Comparison of ENCODE assay signal across 9 mouse cellular contexts in genomic region chr4:131860492-131861340, GRCm38 (mm10). TPM values are rescaled to one million over a fixed set of nuclear protein-coding genes. Genes with fewer than 3 reads are reported as not detected.
DNase-seq lines count a peak whose midpoint lies in the region; ATAC-seq and TF ChIP-seq lines count a peak whose summit lies in the region.
"Had no signal": no experiment of that assay in that cellular context is flagged by ENCODE, and none has a peak within 500 bp of the region (broad histone marks: within the 10 kb centered on the region; RNA-seq: fewer than 3 reads in every experiment).

No protein-coding gene starts in this region.

- no peak overlapping the region for H3K9ac ChIP-seq in ES-E14 (ENCODE audit: insufficient read depth, low read depth, low read length, poor library complexity, severe bottlenecking)
- no peak overlapping the region for H3K9ac ChIP-seq in liver, postnatal 0 days (replicated peaks)
- H3K9ac ChIP-seq: midbrain, embryonic 12.5 days had no signal

- DNase-seq in ES-E14 (ENCODE audit: low read depth, low spot score), result peak; percentile 75
- peak; percentile 87 for DNase-seq in brain, embryonic 14.5 days (ENCODE audit: low read depth)
- DNase-seq in heart, postnatal 10 days, result peak; percentile 88 to 92
- DNase-seq in layer of hippocampus, adult 11-12 months (ENCODE audit: low spot score), result peak; percentile 88
- peak; percentile 82 for DNase-seq in liver, postnatal 0 days
- DNase-seq in ovary, adult 18-20 months (ENCODE audit: low spot score), result peak; percentile 28
- peak; percentile 83 for DNase-seq in thymus, postnatal 0 days (ENCODE audit: low spot score)

- H3K27ac ChIP-seq in ES-E14 (ENCODE audit: insufficient read depth, low read depth, low read length, poor library complexity, severe bottlenecking), result no peak overlapping the region
- peak overlapping the region; percentile 76 for H3K27ac ChIP-seq in liver, postnatal 0 days (ENCODE audit: low read depth)
- H3K27ac ChIP-seq: midbrain, embryonic 12.5 days had no signal

- peak; percentile 96 for TF ChIP-seq CTCF in brain, embryonic 14.5 days (IDR thresholded peaks at IDR 0.05; ENCODE audit: borderline replicate concordance, extremely low read depth, insufficient read depth, insufficient read length)
- peak; percentile 99 for TF ChIP-seq CTCF in liver, postnatal 0 days (IDR thresholded peaks at IDR 0.05; ENCODE audit: low read depth)

- no peak for TF ChIP-seq EP300 in liver, postnatal 0 days (IDR thresholded peaks at IDR 0.05; ENCODE audit: low read depth)

- in situ Hi-C loops in ES-E14 (cut with MboI; ENCODE audit: low sequenced_read_pairs in 2 of 2, unreplicated experiment in 2 of 2), result no loop called here

- H3K4me2 ChIP-seq in liver, postnatal 0 days (ENCODE audit: low read depth, low read length), result peak overlapping the region; percentile 48
- H3K4me2 ChIP-seq: midbrain, embryonic 12.5 days had no signal

- H3K27me3 ChIP-seq in liver, postnatal 0 days (ENCODE audit: insufficient read depth, low read length), result no peaks in the 10 kb centered on the region
- H3K27me3 ChIP-seq: midbrain, embryonic 12.5 days had no signal

- ATAC-seq in erythroblast, adult 5-6 weeks (replicated peaks; ENCODE audit: low FRiP score, poor library complexity, severe bottlenecking), result peak; percentile 87
- ATAC-seq in liver, postnatal 0 days, result peak; percentile 72

- no peak for TF ChIP-seq POLR2A in brain, embryonic 14.5 days (IDR thresholded peaks at IDR 0.05; ENCODE audit: borderline replicate concordance, extremely low read depth, insufficient read depth, insufficient read length, poor library complexity, severe bottlenecking)

- H3K9me3 ChIP-seq in ES-E14 (ENCODE audit: control insufficient read depth, insufficient read depth, low read depth, low read length), result no peaks in the 10 kb centered on the region
- H3K9me3 ChIP-seq in liver, postnatal 0 days (ENCODE audit: low read length), result no peaks in the 10 kb centered on the region
- H3K9me3 ChIP-seq: midbrain, embryonic 12.5 days had no signal

- no peak overlapping the region for H3K4me3 ChIP-seq in ES-E14 (ENCODE audit: insufficient read depth in 1 of 2, low read depth in 1 of 2, low read length in 2 of 2, poor library complexity in 1 of 2, severe bottlenecking in 1 of 2)
- H3K4me3 ChIP-seq in liver, postnatal 0 days (ENCODE audit: low read depth, low read length), result 0 out of 2 replicates have a peak overlapping the region, but pooled peaks have one; percentile 9
- H3K4me3 ChIP-seq: midbrain, embryonic 12.5 days had no signal

- intact Hi-C loops in heart, postnatal 10 days (cut with DNase I), result loop anchor here (1.0 to 5.0 kb wide), 3 partner anchors 57 to 219 kb away; no protein-coding TSS in a partner anchor

- WGBS in liver, postnatal 0 days (ENCODE audit: insufficient replicate concordance), result 37% methylated on average over 15 of the region's 15 CpGs

- peaks cover 23% of the 10 kb centered on the region; the same call in 1 of the 2 replicates for H3K36me3 ChIP-seq in ES-E14 (ENCODE audit: control insufficient read depth, insufficient read depth, low read length, poor library complexity, severe bottlenecking)
- peaks cover 32% of the 10 kb centered on the region for H3K36me3 ChIP-seq in liver, postnatal 0 days (replicated peaks; ENCODE audit: insufficient read depth, low read length)

- H3K4me1 ChIP-seq in ES-E14 (ENCODE audit: control insufficient read depth in 2 of 2, insufficient read depth in 2 of 2, low read length in 2 of 2, poor library complexity in 1 of 2), result no peaks in the 10 kb centered on the region
- no peaks in the 10 kb centered on the region for H3K4me1 ChIP-seq in liver, postnatal 0 days (ENCODE audit: insufficient read depth)
- H3K4me1 ChIP-seq: midbrain, embryonic 12.5 days had no signal

TF ChIP-seq in ES-E14, 5 proteins besides CTCF, POLR2A, EP300 and RAD21:
- TF ChIP-seq ZC3H11A (IDR thresholded peaks at IDR 0.05; ENCODE audit: borderline replicate concordance, low read depth, low read length), result no peak

RNA-seq across cellular contexts. Expression of gene Srsf4, which starts 12.7 kb away (rescaled TPM):
- total RNA-seq in ES-E14 (2012; rRNA removed), result 45.3 and 45.6 TPM in 2 replicates
- polyA plus RNA-seq in brain, embryonic 14.5 days (2012; rRNA removed), result 93.0 and 117 TPM in 2 replicates
- total RNA-seq in erythroblast, adult 5-6 weeks (2015; ENCODE audit: low replicate concordance), result 20.9 and 23.6 TPM in 2 replicates
- total RNA-seq in erythroblast, adult 5-6 weeks (2017; ENCODE audit: low replicate concordance), result 45.2 and 61.6 TPM in 2 replicates
- total RNA-seq in heart, postnatal 10 days (2021), result 10 to 100 TPM; 53.6 to 53.7 TPM
- 35.0 and 37.5 TPM in 2 replicates for polyA plus RNA-seq in liver, postnatal 0 days (2015; fragmentation: Nextera tagmentation; extraction: Ambion mirVana)
- polyA plus RNA-seq in thymus, postnatal 0 days (2015; fragmentation: Nextera tagmentation; extraction: Ambion mirVana), result 119 and 123 TPM in 2 replicates

RNA-seq across cellular contexts. Expression of gene Mecr, which starts 17.4 kb away (rescaled TPM):
- 31.2 and 34.2 TPM in 2 replicates for total RNA-seq in ES-E14 (2012; rRNA removed)
- polyA plus RNA-seq in brain, embryonic 14.5 days (2012; rRNA removed), result 28.8 and 34.4 TPM in 2 replicates
- total RNA-seq in erythroblast, adult 5-6 weeks (2015; ENCODE audit: low replicate concordance), result 6.7 and 11.1 TPM in 2 replicates
- total RNA-seq in erythroblast, adult 5-6 weeks (2017; ENCODE audit: low replicate concordance), result 6.4 and 10.3 TPM in 2 replicates
- total RNA-seq in heart, postnatal 10 days (2021), result 10 to 100 TPM; 31.7 to 33.2 TPM
- polyA plus RNA-seq in liver, postnatal 0 days (2015; fragmentation: Nextera tagmentation; extraction: Ambion mirVana), result 27.6 and 30.0 TPM in 2 replicates
- 36.9 and 40.5 TPM in 2 replicates for polyA plus RNA-seq in thymus, postnatal 0 days (2015; fragmentation: Nextera tagmentation; extraction: Ambion mirVana)

RNA-seq across cellular contexts. Expression of gene Ptpru, which starts 22.6 kb away (rescaled TPM):
- total RNA-seq in ES-E14 (2012; rRNA removed), result 11.2 and 16.7 TPM in 2 replicates
- polyA plus RNA-seq in brain, embryonic 14.5 days (2012; rRNA removed), result 35.7 and 37.2 TPM in 2 replicates
- 0.19 and 5.9 TPM in 2 replicates for total RNA-seq in erythroblast, adult 5-6 weeks (2015; ENCODE audit: low replicate concordance)
- 0.56 and 3.2 TPM in 2 replicates for total RNA-seq in erythroblast, adult 5-6 weeks (2017; ENCODE audit: low replicate concordance)
- total RNA-seq in heart, postnatal 10 days (2021), result 1 to 10 TPM; 2.0 to 3.0 TPM
- 2.6 and 2.7 TPM in 2 replicates for polyA plus RNA-seq in liver, postnatal 0 days (2015; fragmentation: Nextera tagmentation; extraction: Ambion mirVana)
- polyA plus RNA-seq in thymus, postnatal 0 days (2015; fragmentation: Nextera tagmentation; extraction: Ambion mirVana), result 0.27 and 0.74 TPM in 2 replicates

Comparison
In these comparisons a context has a peak if more than half of its experiments do, and no peak if none do; other contexts are left out.
1. DNase-seq: peak in every context shown above with its lines; median percentile 90 in heart, postnatal 10 days; 88 in layer of hippocampus, adult 11-12 months; 87 in brain, embryonic 14.5 days; 83 in thymus, postnatal 0 days; 82 in liver, postnatal 0 days; 75 in ES-E14; 28 in ovary, adult 18-20 months.